In genomic region chr19:29526837-29527236, GRCm38 (mm10) we compare ENCODE assay signal across 31 mouse cellular contexts.
"Had no signal": no experiment of that assay in that cellular context is flagged by ENCODE, and none has a peak within 500 bp of the region (broad histone marks: within the 10 kb centered on the region; RNA-seq: fewer than 3 reads in every experiment).

No protein-coding gene starts in this region.

- DNase-seq: left cerebral cortex, postnatal 4 days; liver; liver, embryonic 13.5 days; lung, adult 18-20 months; lung, adult 2 months; lung, embryonic 14.5 days; lung, postnatal 10 days; lung, postnatal 14 days; lung, postnatal 36 days; lung, postnatal 4 days; midbrain, embryonic 14.5 days had no signal

- H3K27ac ChIP-seq: limb, embryonic 10.5 days; limb, embryonic 12.5 days; limb, embryonic 13.5 days; limb, embryonic 15.5 days; liver, embryonic 12.5 days; liver, embryonic 13.5 days; liver, embryonic 14.5 days; liver, embryonic 15.5 days; lung, embryonic 15.5 days; macrophage; midbrain, embryonic 10.5 days; midbrain, embryonic 12.5 days; midbrain, embryonic 13.5 days; midbrain, embryonic 15.5 days; neural tube, embryonic 12.5 days had no signal

- ATAC-seq: liver, embryonic 12.5 days; lung, postnatal 0 days; midbrain, embryonic 13.5 days; midbrain, embryonic 15.5 days; midbrain, embryonic 16.5 days had no signal

- H3K9me3 ChIP-seq: limb, embryonic 10.5 days; limb, embryonic 15.5 days; liver, embryonic 12.5 days; liver, embryonic 13.5 days; liver, embryonic 15.5 days; lung, embryonic 15.5 days; megakaryocyte, embryonic 14.5 days; midbrain, embryonic 15.5 days had no signal

- H3K4me3 ChIP-seq: limb, embryonic 10.5 days; limb, embryonic 12.5 days; limb, embryonic 13.5 days; limb, embryonic 15.5 days; liver, embryonic 12.5 days; liver, embryonic 13.5 days; liver, embryonic 15.5 days; lung, embryonic 15.5 days; megakaryocyte, embryonic 14.5 days; midbrain, embryonic 10.5 days; midbrain, embryonic 12.5 days; midbrain, embryonic 13.5 days; midbrain, embryonic 15.5 days; myocyte; neural tube, embryonic 12.5 days had no signal

- H3K9ac ChIP-seq: limb, embryonic 12.5 days; limb, embryonic 13.5 days; limb, embryonic 15.5 days; liver, embryonic 12.5 days; liver, embryonic 13.5 days; liver, embryonic 14.5 days; liver, embryonic 15.5 days; lung, embryonic 14.5 days; lung, embryonic 15.5 days; midbrain, embryonic 12.5 days; midbrain, embryonic 13.5 days; midbrain, embryonic 15.5 days; neural tube, embryonic 12.5 days had no signal

- H3K36me3 ChIP-seq: limb, embryonic 12.5 days; limb, embryonic 15.5 days; liver, embryonic 12.5 days; liver, embryonic 13.5 days; liver, embryonic 15.5 days; lung, embryonic 15.5 days; midbrain, embryonic 12.5 days; midbrain, embryonic 13.5 days; midbrain, embryonic 15.5 days; neural tube, embryonic 12.5 days had no signal

- H3K27me3 ChIP-seq: limb, embryonic 12.5 days; limb, embryonic 13.5 days; limb, embryonic 15.5 days; liver, embryonic 12.5 days; liver, embryonic 13.5 days; liver, embryonic 15.5 days; lung, embryonic 15.5 days; megakaryocyte, embryonic 14.5 days; midbrain, embryonic 12.5 days; midbrain, embryonic 13.5 days; midbrain, embryonic 15.5 days; neural tube, embryonic 12.5 days had no signal

- H3K4me2 ChIP-seq: limb, embryonic 12.5 days; limb, embryonic 13.5 days; limb, embryonic 15.5 days; liver, embryonic 11.5 days; liver, embryonic 12.5 days; liver, embryonic 13.5 days; liver, embryonic 15.5 days; lung, embryonic 14.5 days; lung, embryonic 15.5 days; midbrain, embryonic 11.5 days; midbrain, embryonic 12.5 days; midbrain, embryonic 13.5 days; midbrain, embryonic 15.5 days; neural tube, embryonic 12.5 days had no signal
